Mouse (Mus musculus) embryo, embryonic 11.5 days (tissue): ENCODE results near the gene Edn3.

ENCODE experiments used
- DNase-seq: peaks from one replicate; pipeline ENCODE4 v3.0.0-alpha.2; 2012; ENCODE audit warnings: low read depth, low spot score

Gene Edn3

GRCm38 (mm10) chr2:174796998-174797397 lies 36.6 kb downstream of the Edn3 start:
- DNase-seq: no peak

DNA sequence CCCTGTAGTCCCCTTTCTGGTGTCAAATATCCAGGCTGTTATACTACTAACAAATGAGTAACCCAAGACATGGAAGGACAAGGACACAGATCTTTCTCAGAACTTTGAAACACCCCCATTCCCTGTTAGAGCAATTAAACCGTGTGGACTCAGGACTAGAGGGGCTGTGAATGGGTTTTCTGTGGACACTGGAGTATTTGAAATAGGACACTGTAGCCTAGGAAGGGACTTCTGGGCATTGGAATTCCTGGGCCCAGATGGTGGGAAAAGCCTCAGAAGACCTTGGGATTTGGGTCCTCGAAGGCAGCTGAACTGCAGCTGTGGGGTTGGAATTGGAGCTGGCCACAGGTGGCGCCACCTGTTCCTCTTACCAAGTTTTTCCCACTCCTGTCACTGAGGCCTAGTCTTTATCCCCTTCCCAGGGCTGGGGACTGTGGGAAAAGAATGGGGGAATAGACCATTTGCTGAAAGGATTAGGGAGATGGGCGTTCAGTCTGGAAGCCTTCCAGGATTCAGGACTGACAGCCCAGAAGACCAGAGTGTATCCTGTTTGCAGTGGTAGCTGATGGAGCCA lies 37.2 kb downstream of the Edn3 start:
- DNase-seq: no peak

DNA sequence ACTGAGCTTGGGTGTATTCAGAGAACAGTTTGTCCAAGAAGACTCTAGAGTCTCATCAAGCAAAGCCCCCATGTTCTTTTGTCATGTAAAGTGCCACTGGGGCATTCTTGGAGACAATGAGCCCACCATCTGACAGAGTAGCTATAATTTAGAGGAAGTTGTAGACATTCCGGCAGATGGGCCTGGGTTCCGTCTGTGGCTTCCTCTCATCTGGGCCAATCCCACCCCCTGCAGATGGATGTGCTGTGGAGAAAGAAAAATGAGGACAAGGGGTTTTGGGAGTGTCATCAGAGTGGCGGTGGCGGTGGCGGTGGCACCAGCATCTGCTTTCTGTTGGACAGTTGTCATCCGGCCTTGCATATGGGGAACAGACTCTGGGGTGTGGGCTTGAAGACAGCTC lies 42.0 kb downstream of the Edn3 start:
- no peak for DNase-seq

DNA sequence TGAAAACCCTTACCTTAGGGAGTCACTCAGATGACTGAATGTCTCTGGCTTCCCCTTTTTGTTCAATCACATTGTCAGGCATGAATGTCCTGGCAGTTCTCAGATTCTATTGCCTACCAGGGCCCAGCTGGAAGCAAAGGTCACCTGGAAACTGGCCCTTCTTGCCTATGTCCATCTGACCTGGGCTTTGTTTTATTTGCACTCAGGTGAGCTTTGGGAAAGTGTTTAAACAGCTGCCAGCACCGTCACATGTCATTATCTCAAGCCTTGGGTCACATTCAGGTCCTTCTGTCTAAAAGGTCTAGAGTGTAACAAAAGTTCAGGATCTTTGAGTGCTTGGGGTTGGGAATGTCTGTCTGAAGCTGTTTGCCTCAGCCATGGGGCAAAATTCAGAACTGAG lies 43.2 kb downstream of the Edn3 start:
- no peak for DNase-seq

DNA sequence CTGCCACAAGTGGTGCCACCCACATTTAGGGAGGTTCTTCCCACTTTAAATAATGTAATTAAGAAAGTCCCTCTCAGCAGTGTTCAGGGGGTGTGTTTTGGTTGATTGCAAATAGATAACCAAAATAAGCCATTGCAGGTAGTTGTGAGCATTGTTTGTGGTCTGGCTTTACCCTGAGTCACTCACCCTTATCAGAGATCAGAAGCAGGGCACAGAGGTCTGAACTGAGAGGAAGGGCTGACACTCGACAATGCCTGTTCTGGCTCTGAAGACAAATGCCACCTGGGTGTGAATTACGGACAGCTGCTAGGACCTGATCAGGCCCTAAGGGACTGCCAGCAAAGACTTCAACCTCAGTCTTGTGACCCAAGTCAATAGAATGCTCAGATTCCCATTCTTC lies 47.5 kb downstream of the Edn3 start:
- DNase-seq: no peak

DNA sequence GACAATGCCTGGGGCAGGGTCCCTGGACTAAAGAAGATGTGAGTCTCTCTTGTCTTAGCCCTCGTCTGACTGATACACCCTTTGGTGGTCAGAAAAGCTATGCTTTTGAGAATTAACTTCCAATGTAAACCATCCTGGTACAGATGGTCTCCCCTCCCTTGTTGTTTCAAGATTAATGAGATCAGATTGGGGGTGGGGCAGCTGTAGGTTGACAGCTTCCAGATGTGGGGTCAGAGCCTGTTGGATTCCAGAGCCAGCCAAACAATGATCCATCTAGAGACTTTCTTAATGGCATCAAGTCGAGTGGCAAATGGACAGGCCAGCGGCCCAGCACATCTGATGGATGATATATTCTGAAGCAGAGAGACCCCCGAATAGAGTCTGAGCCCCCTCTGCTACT lies 48.9 kb downstream of the Edn3 start:
- peak; percentile 31 for DNase-seq

GRCm38 (mm10) chr2:174813306-174813705 lies 52.9 kb downstream of the Edn3 start:
- no peak for DNase-seq

DNA sequence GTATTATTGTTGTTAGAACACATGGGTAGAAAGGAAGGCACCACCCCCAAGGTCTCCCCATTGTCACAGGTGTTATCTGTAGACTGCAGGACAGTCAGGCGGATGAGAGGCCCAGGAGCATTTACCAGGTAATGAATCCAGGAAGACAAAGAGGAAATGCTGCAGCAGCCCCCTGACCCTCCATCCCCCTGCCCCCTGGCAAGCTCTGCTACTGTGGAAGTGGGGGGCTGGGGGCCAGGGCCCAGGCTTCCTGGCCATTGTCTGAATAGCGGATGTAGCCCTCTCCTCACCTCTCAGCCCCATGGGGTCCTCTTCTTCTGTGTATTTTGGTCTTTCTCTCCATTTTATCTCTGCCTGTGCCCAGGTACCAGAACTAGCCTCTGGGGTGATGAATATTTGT lies 55.7 kb downstream of the Edn3 start:
- no peak for DNase-seq

- DNase-seq: no peak
Observed at GRCm38 (mm10) chr2:174820286-174820685, 59.9 kb downstream of the Edn3 start.

GRCm38 (mm10) chr2:174827829-174828228 lies 67.4 kb downstream of the Edn3 start:
- no peak for DNase-seq

GRCm38 (mm10) chr2:174833608-174834007 lies 73.2 kb downstream of the Edn3 start:
- DNase-seq: no peak
